17 mouse cellular contexts compared by ENCODE assay signal in genomic region chr6:84271966-84272365, GRCm38 (mm10).
A peak's percentile ranks its signal among the peaks of the same experiment; 100 is the strongest.
DNase-seq lines count a peak whose midpoint lies in the region; ATAC-seq lines count a peak whose summit lies in the region.
"Had no signal": no experiment of that assay in that cellular context is flagged by ENCODE, and none has a peak within 500 bp of the region (broad histone marks: within the 10 kb centered on the region; RNA-seq: fewer than 3 reads in every experiment).

No protein-coding gene starts in this region.

- ATAC-seq in intestine, embryonic 16.5 days, result peak; percentile 59; the same call in 1 of the 2 replicates
- no peak for ATAC-seq in midbrain, embryonic 11.5 days (ENCODE audit: low FRiP score)
- no peak for ATAC-seq in midbrain, embryonic 14.5 days (ENCODE audit: low FRiP score, low TSS enrichment)
- ATAC-seq: liver, embryonic 12.5 days had no signal

- H3K4me1 ChIP-seq in heart, embryonic 10.5 days, result peaks cover 14% of the 10 kb centered on the region
- peaks cover 24% of the 10 kb centered on the region for H3K4me1 ChIP-seq in intestine, embryonic 16.5 days (ENCODE audit: control insufficient read depth, insufficient read depth, low read length)
- no peaks in the 10 kb centered on the region for H3K4me1 ChIP-seq in midbrain, embryonic 11.5 days (ENCODE audit: control insufficient read depth, insufficient read depth, low read length)
- H3K4me1 ChIP-seq in midbrain, embryonic 14.5 days (ENCODE audit: control insufficient read depth, insufficient read depth, low read length), result peaks cover 7% of the 10 kb centered on the region; the same call in 1 of the 2 replicates
- H3K4me1 ChIP-seq: liver, embryonic 12.5 days had no signal

- WGBS in heart, embryonic 10.5 days, result 72% methylated on average over 6 of the region's 6 CpGs
- 68% methylated on average over 6 of the region's 6 CpGs for WGBS in intestine, embryonic 16.5 days
- WGBS in midbrain, embryonic 11.5 days, result 86% methylated on average over 6 of the region's 6 CpGs
- 67% methylated on average over 6 of the region's 6 CpGs for WGBS in midbrain, embryonic 14.5 days

- H3K36me3 ChIP-seq in heart, embryonic 10.5 days, result no peaks in the 10 kb centered on the region
- no peaks in the 10 kb centered on the region for H3K36me3 ChIP-seq in intestine, embryonic 16.5 days (ENCODE audit: control insufficient read depth, insufficient read depth, low read length)
- no peaks in the 10 kb centered on the region for H3K36me3 ChIP-seq in midbrain, embryonic 11.5 days (ENCODE audit: control insufficient read depth, insufficient read depth, low read length)
- no peaks in the 10 kb centered on the region for H3K36me3 ChIP-seq in midbrain, embryonic 14.5 days (ENCODE audit: control insufficient read depth, insufficient read depth, low read length)
- H3K36me3 ChIP-seq: heart, embryonic 13.5 days; hindbrain, embryonic 15.5 days; liver, embryonic 12.5 days; lung, embryonic 15.5 days; neural tube, embryonic 13.5 days had no signal

- no peaks in the 10 kb centered on the region for H3K9me3 ChIP-seq in heart, embryonic 10.5 days
- H3K9me3 ChIP-seq in intestine, embryonic 16.5 days (ENCODE audit: control insufficient read depth, low read length), result no peaks in the 10 kb centered on the region
- no peaks in the 10 kb centered on the region for H3K9me3 ChIP-seq in midbrain, embryonic 11.5 days (ENCODE audit: control insufficient read depth, low read length)
- H3K9me3 ChIP-seq in midbrain, embryonic 14.5 days (ENCODE audit: control insufficient read depth, low read length), result no peaks in the 10 kb centered on the region
- H3K9me3 ChIP-seq: heart, embryonic 13.5 days; hindbrain, embryonic 15.5 days; liver, embryonic 12.5 days; lung, embryonic 15.5 days; neural tube, embryonic 13.5 days had no signal

- H3K27ac ChIP-seq in heart, embryonic 10.5 days, result no peak overlapping the region
- H3K27ac ChIP-seq in intestine, embryonic 16.5 days (ENCODE audit: low read length), result no peak overlapping the region
- no peak overlapping the region for H3K27ac ChIP-seq in midbrain, embryonic 11.5 days (ENCODE audit: low read depth, low read length)
- H3K27ac ChIP-seq in midbrain, embryonic 14.5 days (replicated peaks; ENCODE audit: low read depth, low read length), result no peak overlapping the region
- H3K27ac ChIP-seq: heart, embryonic 13.5 days; liver, embryonic 12.5 days; lung, embryonic 15.5 days had no signal

- DNase-seq in heart, embryonic 10.5 days (ENCODE audit: low spot score), result peak; percentile 36
- DNase-seq in heart, postnatal 4 days, result no peak
- peak; percentile 51 for DNase-seq in 3134 (ENCODE audit: extremely low read depth, insufficient read length, low spot score)
- DNase-seq in MN1 (ENCODE audit: low spot score), result peak; percentile 48
- no peak for DNase-seq in midbrain, embryonic 11.5 days (ENCODE audit: low spot score, missing footprints)
- no peak for DNase-seq in midbrain, embryonic 14.5 days
- no peak for DNase-seq in frontal cortex, adult 2 months (ENCODE audit: extremely low spot score in 1 of 2, low spot score in 1 of 2)
- DNase-seq: cerebellum, adult 9-10 months; lung, postnatal 4 days; thymus, postnatal 36 days had no signal

- H3K27me3 ChIP-seq in heart, embryonic 10.5 days (ENCODE audit: insufficient read depth, poor library complexity, severe bottlenecking), result peaks cover 22% of the 10 kb centered on the region
- no peaks in the 10 kb centered on the region for H3K27me3 ChIP-seq in intestine, embryonic 16.5 days (replicated peaks; ENCODE audit: control insufficient read depth, insufficient read depth, low read length)
- H3K27me3 ChIP-seq in midbrain, embryonic 11.5 days (ENCODE audit: control insufficient read depth, insufficient read depth, low read length), result no peaks in the 10 kb centered on the region
- no peaks in the 10 kb centered on the region for H3K27me3 ChIP-seq in midbrain, embryonic 14.5 days (ENCODE audit: control insufficient read depth, insufficient read depth, low read length)
- H3K27me3 ChIP-seq: hindbrain, embryonic 15.5 days; lung, embryonic 15.5 days had no signal

- no peak overlapping the region for H3K4me2 ChIP-seq in intestine, embryonic 16.5 days (ENCODE audit: low read depth, low read length)
- no peak overlapping the region for H3K4me2 ChIP-seq in midbrain, embryonic 11.5 days
- no peak overlapping the region for H3K4me2 ChIP-seq in midbrain, embryonic 14.5 days (ENCODE audit: low read length)
- H3K4me2 ChIP-seq: heart, embryonic 13.5 days; hindbrain, embryonic 15.5 days; liver, embryonic 12.5 days; lung, embryonic 15.5 days; neural tube, embryonic 13.5 days had no signal

- H3K4me3 ChIP-seq in heart, embryonic 10.5 days, result no peak overlapping the region
- H3K4me3 ChIP-seq in intestine, embryonic 16.5 days (ENCODE audit: low read length), result no peak overlapping the region
- H3K4me3 ChIP-seq in midbrain, embryonic 11.5 days (ENCODE audit: low read depth, low read length), result no peak overlapping the region
- no peak overlapping the region for H3K4me3 ChIP-seq in midbrain, embryonic 14.5 days (replicated peaks; ENCODE audit: low read depth, low read length)
- H3K4me3 ChIP-seq: erythroblast, embryonic 14.5 days; heart, embryonic 13.5 days; hindbrain, embryonic 15.5 days; liver, embryonic 12.5 days; lung, embryonic 15.5 days; neural tube, embryonic 13.5 days had no signal

- no peak overlapping the region for H3K9ac ChIP-seq in intestine, embryonic 16.5 days (ENCODE audit: low read depth, low read length)
- no peak overlapping the region for H3K9ac ChIP-seq in midbrain, embryonic 11.5 days (ENCODE audit: low read length)
- no peak overlapping the region for H3K9ac ChIP-seq in midbrain, embryonic 14.5 days (replicated peaks; ENCODE audit: low read length)
- H3K9ac ChIP-seq: heart, embryonic 13.5 days; hindbrain, embryonic 15.5 days; liver, embryonic 12.5 days; lung, embryonic 15.5 days; neural tube, embryonic 13.5 days had no signal

Comparison
In these comparisons a context has a peak if more than half of its experiments do, and no peak if none do; other contexts are left out.
1. DNase-seq: peak in heart, embryonic 10.5 days (single experiment), 3134 (single experiment) and MN1 (single experiment); none in heart, postnatal 4 days (single experiment), midbrain, embryonic 11.5 days (single experiment), midbrain, embryonic 14.5 days (single experiment) and frontal cortex, adult 2 months (0 of 2).